Mouse (Mus musculus): ENCODE measurements around the gene Cbfa2t2.

Cbfa2t2 gene

GRCm38 (mm10) chr2:154571266-154571665, 135.0 kb downstream of the Cbfa2t2 start:
- in situ Hi-C loops (cut with MboI; ENCODE audit: low pct_unique_long_range_greater_than_20kb in 1 of 2, low sequenced_read_pairs in 2 of 2, unreplicated experiment in 1 of 2), result no loop called here

- in situ Hi-C loops (cut with MboI; ENCODE audit: low pct_unique_long_range_greater_than_20kb in 1 of 2, low sequenced_read_pairs in 2 of 2, unreplicated experiment in 1 of 2), result no loop called here
Measured at GRCm38 (mm10) chr2:154571976-154572375, 135.7 kb downstream of the Cbfa2t2 start.

GRCm38 (mm10) chr2:154572996-154573395, 136.7 kb downstream of the Cbfa2t2 start:
- in situ Hi-C loops (cut with MboI; ENCODE audit: low pct_unique_long_range_greater_than_20kb in 1 of 2, low sequenced_read_pairs in 2 of 2, unreplicated experiment in 1 of 2), result no loop called here

GRCm38 (mm10) chr2:154574271-154574670, 138.0 kb downstream of the Cbfa2t2 start:
- in situ Hi-C loops (cut with MboI; ENCODE audit: low pct_unique_long_range_greater_than_20kb in 1 of 2, low sequenced_read_pairs in 2 of 2, unreplicated experiment in 1 of 2), result no loop called here

- in situ Hi-C loops (cut with MboI; ENCODE audit: low pct_unique_long_range_greater_than_20kb in 1 of 2, low sequenced_read_pairs in 2 of 2, unreplicated experiment in 1 of 2), result loop anchor here in 1 of 2 experiments (25.0 kb wide), 1 partner anchor 365 kb away; the partner anchor contains the start of gene Bpifb5
Measured at GRCm38 (mm10) chr2:154576876-154577743, 140.8 kb downstream of the Cbfa2t2 start.

- in situ Hi-C loops (cut with MboI; ENCODE audit: low pct_unique_long_range_greater_than_20kb in 1 of 2, low sequenced_read_pairs in 2 of 2, unreplicated experiment in 1 of 2), result loop anchor here in 1 of 2 experiments (25.0 kb wide), 1 partner anchor 365 kb away; the partner anchor contains the start of gene Bpifb5
Measured at GRCm38 (mm10) chr2:154577744-154578067, 141.4 kb downstream of the Cbfa2t2 start.

- in situ Hi-C loops (cut with MboI; ENCODE audit: low pct_unique_long_range_greater_than_20kb in 1 of 2, low sequenced_read_pairs in 2 of 2, unreplicated experiment in 1 of 2), result loop anchor here (5.0 to 25.0 kb wide), 3 partner anchors 166 to 368 kb away; partner anchors contain the start of gene Bpifb5 (in 1 of the 2)
Measured at GRCm38 (mm10) chr2:154580586-154580985, 144.3 kb downstream of the Cbfa2t2 start.

- in situ Hi-C loops (cut with MboI; ENCODE audit: low pct_unique_long_range_greater_than_20kb in 1 of 2, low sequenced_read_pairs in 2 of 2, unreplicated experiment in 1 of 2), result loop anchor here (5.0 to 25.0 kb wide), 3 partner anchors 167 to 369 kb away; partner anchors contain the start of gene Bpifb5 (in 1 of the 2)
Measured at GRCm38 (mm10) chr2:154581421-154581820, 145.1 kb downstream of the Cbfa2t2 start.

- in situ Hi-C loops (cut with MboI; ENCODE audit: low pct_unique_long_range_greater_than_20kb in 1 of 2, low sequenced_read_pairs in 2 of 2, unreplicated experiment in 1 of 2), result loop anchor here (5.0 to 25.0 kb wide), 3 partner anchors 169 to 372 kb away; partner anchors contain the start of gene Bpifb5 (in 1 of the 2)
Measured at GRCm38 (mm10) chr2:154583906-154584872, 147.9 kb downstream of the Cbfa2t2 start.

- in situ Hi-C loops (cut with MboI; ENCODE audit: low pct_unique_long_range_greater_than_20kb in 1 of 2, low sequenced_read_pairs in 2 of 2, unreplicated experiment in 1 of 2), result loop anchor here (5.0 to 25.0 kb wide), 3 partner anchors 170 to 373 kb away; partner anchors contain the start of gene Bpifb5 (in 1 of the 2)
Measured at GRCm38 (mm10) chr2:154584931-154585601, 148.8 kb downstream of the Cbfa2t2 start.

- in situ Hi-C loops (cut with MboI; ENCODE audit: low pct_unique_long_range_greater_than_20kb in 1 of 2, low sequenced_read_pairs in 2 of 2, unreplicated experiment in 1 of 2), result loop anchor here (10.0 to 25.0 kb wide), 2 partner anchors 172 to 374 kb away; partner anchors contain the start of gene Bpifb5 (in 1 of the 2)
Measured at GRCm38 (mm10) chr2:154586405-154586804, 150.1 kb downstream of the Cbfa2t2 start.
